Mouse (Mus musculus) adrenal gland (tissue): ENCODE measurements around the gene Ell.
"Not testable (repeated sequence)": the region's sequence is repeated elsewhere in the genome, so short reads cannot be mapped to it uniquely, and the experiment has no call there.

ENCODE experiments used
- intact Hi-C: fragments of 180-260 bp; cut with DNase I; formaldehyde crosslinking; loops from one replicate; pipeline ENCODE4 v1.15.1; 2025

Gene Ell

GRCm38 (mm10) chr8:70506328-70507026, 32.8 kb upstream of the Ell start, which contains the start of gene Rex1bd:
TSS of gene Rex1bd (minus strand) at chr8:70506752.
- intact Hi-C loops: no loop called here

GRCm38 (mm10) chr8:70507027-70507393, 32.2 kb upstream of the Ell start:
- intact Hi-C loops: no loop called here

GRCm38 (mm10) chr8:70509281-70509952, 29.8 kb upstream of the Ell start:
- intact Hi-C loops: no loop called here

DNA sequence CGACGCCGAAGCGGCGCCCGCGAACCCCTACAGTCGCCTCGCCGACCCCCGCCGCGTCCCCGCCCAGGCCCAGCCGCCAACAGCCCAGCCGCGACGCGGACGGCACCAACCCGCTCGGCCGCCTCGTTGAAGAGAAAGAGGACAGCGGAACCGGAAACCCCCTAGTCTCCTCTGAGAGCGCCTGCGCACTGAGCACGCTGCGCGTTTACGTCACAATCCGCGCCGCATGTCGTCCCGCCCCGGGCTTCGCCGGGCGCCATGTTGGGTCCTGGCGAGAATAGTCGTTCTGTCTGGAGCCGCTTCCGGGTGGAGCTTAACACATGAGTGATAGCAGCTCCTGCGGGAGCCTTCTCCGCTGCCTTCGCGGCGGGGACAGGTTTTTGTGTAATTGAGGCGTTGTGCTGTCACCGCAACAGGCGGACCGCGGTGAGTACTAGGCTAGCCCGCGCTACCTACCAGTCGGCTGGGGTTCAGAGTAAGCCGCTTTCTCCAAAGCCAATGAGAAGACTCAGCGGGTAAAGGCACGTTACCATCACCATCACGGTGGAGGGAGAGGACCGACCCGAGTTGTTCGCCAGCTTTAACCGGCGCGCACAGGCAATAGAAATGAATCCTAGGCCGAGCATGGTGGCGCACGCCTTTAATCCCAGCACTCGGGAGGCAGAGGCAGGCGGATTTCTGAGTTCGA, 28.9 kb upstream of the Ell start, which contains the start of gene Uba52:
Gene Uba52 (minus strand): TSS at position 574 of the 688 bp plus-strand sequence.
- intact Hi-C loops: no loop called here

- intact Hi-C loops: not testable (repeated sequence)
Measured at GRCm38 (mm10) chr8:70511174-70511573, 28.1 kb upstream of the Ell start.

- intact Hi-C loops: no loop called here
Measured at GRCm38 (mm10) chr8:70511770-70512169, 27.5 kb upstream of the Ell start.

GRCm38 (mm10) chr8:70512253-70512903, 26.9 kb upstream of the Ell start:
- intact Hi-C loops: no loop called here

- intact Hi-C loops: no loop called here
Measured at GRCm38 (mm10) chr8:70513441-70513840, 25.8 kb upstream of the Ell start.

- intact Hi-C loops: no loop called here
Measured at GRCm38 (mm10) chr8:70517940-70518643, 21.2 kb upstream of the Ell start.

DNA sequence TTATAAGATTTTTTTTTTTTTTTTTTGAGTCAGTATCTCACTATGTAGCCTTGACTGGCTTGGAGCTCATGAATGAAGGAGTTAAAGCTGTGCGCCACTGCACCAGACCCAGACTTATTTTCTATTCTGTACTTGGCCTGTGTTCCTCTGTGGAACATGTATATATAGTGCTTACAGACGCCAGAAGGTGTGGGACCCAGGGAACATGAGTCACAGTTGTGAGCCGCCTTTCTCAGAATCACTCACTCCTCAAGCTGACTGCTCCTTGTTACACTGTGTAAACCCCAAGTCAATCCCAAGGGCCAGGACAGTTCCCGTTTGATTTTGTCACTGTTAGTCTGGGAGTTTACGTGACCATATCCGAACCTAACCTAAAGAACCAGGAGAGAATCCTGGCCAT, 20.2 kb upstream of the Ell start:
- intact Hi-C loops: no loop called here

DNA sequence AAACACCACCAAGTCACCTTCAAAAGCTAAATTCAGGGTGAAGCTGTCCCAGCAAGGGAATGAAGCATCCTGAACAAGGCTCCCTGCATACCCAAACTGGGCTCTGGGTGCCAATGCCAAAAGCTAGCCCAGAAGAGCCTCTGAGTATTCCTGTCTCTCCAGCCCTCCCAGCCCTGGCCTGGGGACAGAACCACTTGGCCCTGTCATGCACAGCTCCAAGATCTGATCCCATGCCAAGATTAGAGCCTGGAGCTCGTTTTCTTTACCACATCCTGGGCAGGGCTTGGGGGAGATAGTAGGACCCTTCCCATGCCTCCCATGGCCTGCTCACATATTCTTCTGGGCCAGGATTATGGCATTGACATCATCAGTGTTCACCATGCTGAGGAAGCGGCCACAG, 19.7 kb upstream of the Ell start:
- intact Hi-C loops: no loop called here

GRCm38 (mm10) chr8:70522592-70523403, 16.5 kb upstream of the Ell start:
- intact Hi-C loops: no loop called here

GRCm38 (mm10) chr8:70527111-70527511, 12.1 kb upstream of the Ell start:
- intact Hi-C loops: no loop called here

- intact Hi-C loops: no loop called here
Measured at GRCm38 (mm10) chr8:70527512-70528181, 11.6 kb upstream of the Ell start, which contains the start of the genes Fkbp8 and Kxd1. TSS of gene Fkbp8 (plus strand) at chr8:70527724. TSS of gene Kxd1 (minus strand) at chr8:70527956.

DNA sequence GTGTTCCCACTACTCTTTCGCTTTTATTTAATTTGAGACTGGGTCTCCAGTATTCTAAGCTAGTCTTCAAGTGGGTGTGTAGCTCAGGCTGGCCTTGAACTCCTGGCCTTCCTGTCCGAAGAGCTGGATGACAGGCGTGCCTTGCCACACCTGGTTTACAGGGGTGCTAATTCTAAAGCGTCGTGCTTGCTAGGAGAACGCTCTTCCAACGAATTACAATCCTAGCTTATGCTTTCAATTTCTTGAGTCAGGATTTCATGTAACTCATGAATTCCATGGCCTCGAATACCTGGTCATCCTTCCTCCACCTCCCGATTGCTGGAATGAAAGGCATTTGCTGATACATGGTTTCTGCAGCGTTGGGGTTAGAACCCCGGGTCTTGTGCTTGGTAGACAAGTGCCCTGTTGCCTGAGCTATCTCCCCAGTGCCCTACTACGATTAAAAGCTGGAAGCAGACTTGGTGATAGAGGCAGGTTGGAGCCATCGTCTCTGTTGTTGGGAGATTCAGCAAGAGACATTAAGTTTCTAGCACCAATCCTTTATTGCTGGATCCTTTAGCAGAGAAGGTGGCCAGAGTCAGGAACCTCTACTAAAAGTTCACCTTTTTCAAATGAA, 11.0 kb upstream of the Ell start:
- intact Hi-C loops: no loop called here

DNA sequence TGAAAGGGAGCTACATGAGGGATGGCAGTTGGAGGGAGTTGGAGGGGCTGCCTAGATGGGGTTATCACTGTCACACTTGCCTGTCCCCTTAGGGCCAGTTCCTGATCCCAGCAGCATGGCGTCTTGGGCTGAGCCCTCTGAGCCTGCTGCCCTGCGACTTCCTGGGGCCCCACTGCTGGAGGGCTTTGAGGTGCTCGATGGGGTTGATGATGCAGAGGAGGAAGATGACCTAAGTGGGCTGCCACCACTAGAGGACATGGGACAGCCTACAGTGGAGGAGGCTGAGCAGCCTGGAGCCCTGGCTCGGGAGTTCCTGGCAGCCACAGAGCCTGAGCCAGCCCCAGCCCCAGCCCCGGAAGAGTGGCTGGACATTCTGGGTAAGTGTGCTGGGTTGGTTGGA, 10.0 kb upstream of the Ell start:
- intact Hi-C loops: no loop called here

- intact Hi-C loops: no loop called here
Measured at GRCm38 (mm10) chr8:70529741-70530161, 9.5 kb upstream of the Ell start.

DNA sequence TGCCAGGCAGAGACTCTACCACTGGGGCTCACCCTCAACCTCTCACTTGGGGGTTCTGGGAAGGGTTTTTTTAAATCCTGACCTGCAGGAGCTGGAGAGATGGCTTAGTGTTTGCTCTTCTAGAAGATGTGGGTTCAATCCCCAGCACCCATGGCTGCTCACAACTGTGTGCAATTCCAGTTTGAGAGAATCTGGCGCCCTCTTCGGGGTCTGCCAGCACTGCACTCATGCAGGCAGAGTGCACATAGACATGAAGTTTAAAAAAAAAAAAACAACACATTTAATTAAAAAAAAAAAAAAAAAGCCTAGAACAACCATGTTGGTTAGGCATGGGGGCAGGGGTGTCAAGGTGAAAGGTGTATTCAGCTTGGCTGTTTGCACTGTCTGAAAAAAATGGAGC, 8.9 kb upstream of the Ell start:
- intact Hi-C loops: no loop called here

DNA sequence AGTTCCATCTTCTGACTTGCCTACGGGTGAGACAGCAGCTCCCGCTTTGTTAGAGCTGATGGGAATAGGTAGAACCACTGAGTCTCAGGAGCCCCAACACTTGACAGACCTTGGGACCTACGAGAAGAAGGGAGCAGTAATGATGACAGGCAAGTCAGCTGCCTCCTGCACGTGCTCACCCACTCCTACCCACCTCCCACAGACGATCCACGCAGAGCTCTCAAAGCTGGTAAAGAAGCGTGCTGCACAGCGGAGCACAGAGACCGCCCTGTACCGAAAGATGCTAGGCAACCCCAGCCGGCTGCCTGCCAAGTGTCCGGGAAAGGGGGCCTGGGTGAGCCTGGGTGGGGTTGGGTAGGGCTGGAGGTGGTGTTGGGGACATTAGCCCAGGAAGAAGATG, 5.0 kb upstream of the Ell start:
- intact Hi-C loops: no loop called here
